Mouse (Mus musculus) ES-E14 (cell line): Measurements from ENCODE around the gene Apeh.

Experiments used
- CHD2 ChIP-seq: IDR thresholded peaks from 2 replicates; pipeline ENCODE4 v1.6.1; 2014; ENCODE audit warnings: mild to moderate bottlenecking, low read depth, low read length, inconsistent platforms
- HCFC1 ChIP-seq: IDR thresholded peaks from 2 replicates; pipeline ENCODE4 v1.6.1; 2012; ENCODE audit warnings: low read length, inconsistent platforms, borderline replicate concordance; ENCODE audit not compliant: insufficient read depth
- MAFK ChIP-seq: IDR thresholded peaks from 2 replicates; pipeline ENCODE4 v1.6.1; 2014; ENCODE audit warnings: mild to moderate bottlenecking, low read depth, low read length, inconsistent platforms; ENCODE audit not compliant: insufficient read depth
- ZC3H11A ChIP-seq: IDR thresholded peaks from 2 replicates; pipeline ENCODE4 v1.6.1; 2012; ENCODE audit warnings: low read depth, mild to moderate bottlenecking, inconsistent platforms, low read length, borderline replicate concordance
- ZNF384 ChIP-seq: IDR thresholded peaks from 2 replicates; pipeline ENCODE4 v1.6.1; 2012; ENCODE audit warnings: low read depth, low read length, inconsistent platforms

- TF ChIP-seq CHD2 = no peak
- no peak for TF ChIP-seq ZNF384
- TF ChIP-seq HCFC1 = no peak
- TF ChIP-seq MAFK = no peak
- TF ChIP-seq ZC3H11A = no peak
These were observed 42.0 kb downstream of the Apeh start for GRCm38 (mm10) chr9:108052411-108052810.
